Mouse (Mus musculus) layer of hippocampus, adult 2 months (tissue): ENCODE results near the gene Tmem53. TPM values are rescaled to one million over a fixed set of nuclear protein-coding genes. Genes with fewer than 3 reads are reported as not detected.

Source experiments
- DNase-seq, 2 experiments: peaks; one replicate each; pipeline ENCODE4 v3.0.0; 2022; ENCODE audit warnings: low spot score in 2 of 2
- H3K27ac ChIP-seq: fragments of 200-600 bp; 2 replicates; pipeline ENCODE4 v1.8.1; 2022
- H3K4me3 ChIP-seq: fragments of 200-600 bp; 2 replicates; pipeline ENCODE4 v1.8.1; 2022; ENCODE audit warnings: mild to moderate bottlenecking
- CTCF ChIP-seq: fragments of 200-600 bp; conservative IDR thresholded peaks from 2 replicates; pipeline ENCODE4 v1.8.1; 2022; ENCODE audit warnings: antibody characterized with exemption, mild to moderate bottlenecking, moderate library complexity
- total RNA-seq, 2 experiments: library from RNA; stranded (reverse); gene quantifications; 2 replicates each; pipeline ENCODE4 v1.2.3; 2021

The Tmem53 gene
- total RNA-seq, 2 experiments from 2014 or later: 4.7 to 4.9 TPM

GRCm38 (mm10) chr4:117278381-117279252 is 26.9 kb downstream of the Tmem53 start:
- Histone ChIP-seq H3K4me3 (no peak overlapping the region), H3K27ac (peak overlapping the region; percentile 15; the same call in 1 of the 2 replicates)
- no peak for DNase-seq
- TF ChIP-seq CTCF: no peak

DNA sequence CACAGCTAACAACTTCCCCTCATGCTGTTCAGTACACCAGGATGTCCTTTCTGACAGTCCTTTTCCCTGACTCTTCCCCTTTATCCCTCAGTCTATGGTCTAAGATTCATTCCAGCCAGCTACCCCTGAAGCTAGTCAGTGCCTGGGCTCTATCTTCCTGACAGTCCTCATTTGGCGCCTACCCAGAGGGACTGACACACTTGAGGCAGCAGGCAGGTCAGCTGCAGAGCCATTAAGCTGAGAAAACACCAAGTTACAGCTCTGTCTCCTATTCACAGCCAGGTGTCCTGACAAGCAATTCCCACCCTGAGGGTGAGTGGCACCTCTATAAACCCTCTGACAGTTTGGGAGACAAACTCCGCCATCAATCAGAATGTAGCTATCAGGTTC is 27.5 kb downstream of the Tmem53 start:
- DNase-seq: no peak
- TF ChIP-seq CTCF: no peak
- H3K4me3 ChIP-seq: no peak overlapping the region
- peak overlapping the region; percentile 15; the same call in 1 of the 2 replicates for H3K27ac ChIP-seq

DNA sequence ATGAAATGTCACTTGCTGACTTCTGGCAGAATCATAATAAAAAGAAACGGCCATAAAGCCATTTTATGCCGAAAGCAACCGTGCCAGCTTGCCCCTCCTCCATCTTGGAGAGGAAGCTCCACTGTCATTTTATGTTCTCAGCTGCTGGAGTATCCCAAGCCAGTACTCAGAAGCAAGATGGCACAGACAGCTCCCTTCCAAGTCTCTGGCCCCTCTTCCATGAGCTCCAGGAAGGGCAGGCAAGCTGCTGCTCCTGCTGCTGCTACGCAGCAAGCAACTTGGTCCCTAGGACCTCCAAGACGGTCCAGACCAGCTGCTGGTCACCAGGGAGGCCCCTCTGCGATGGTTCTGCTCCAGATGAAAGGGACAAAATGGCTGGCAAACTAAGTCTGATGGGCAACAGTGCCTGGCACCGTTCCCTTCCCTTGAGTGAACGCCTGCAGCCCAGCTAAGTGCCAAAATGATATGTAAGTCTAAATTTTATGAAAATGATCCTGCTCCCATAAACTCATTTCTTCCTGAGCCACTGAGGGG is 28.7 kb downstream of the Tmem53 start:
- TF ChIP-seq CTCF: no peak
- Histone ChIP-seq H3K4me3 (no peak overlapping the region), H3K27ac (peak overlapping the region; percentile 43; the same call in 1 of the 2 replicates)
- no peak for DNase-seq

DNA sequence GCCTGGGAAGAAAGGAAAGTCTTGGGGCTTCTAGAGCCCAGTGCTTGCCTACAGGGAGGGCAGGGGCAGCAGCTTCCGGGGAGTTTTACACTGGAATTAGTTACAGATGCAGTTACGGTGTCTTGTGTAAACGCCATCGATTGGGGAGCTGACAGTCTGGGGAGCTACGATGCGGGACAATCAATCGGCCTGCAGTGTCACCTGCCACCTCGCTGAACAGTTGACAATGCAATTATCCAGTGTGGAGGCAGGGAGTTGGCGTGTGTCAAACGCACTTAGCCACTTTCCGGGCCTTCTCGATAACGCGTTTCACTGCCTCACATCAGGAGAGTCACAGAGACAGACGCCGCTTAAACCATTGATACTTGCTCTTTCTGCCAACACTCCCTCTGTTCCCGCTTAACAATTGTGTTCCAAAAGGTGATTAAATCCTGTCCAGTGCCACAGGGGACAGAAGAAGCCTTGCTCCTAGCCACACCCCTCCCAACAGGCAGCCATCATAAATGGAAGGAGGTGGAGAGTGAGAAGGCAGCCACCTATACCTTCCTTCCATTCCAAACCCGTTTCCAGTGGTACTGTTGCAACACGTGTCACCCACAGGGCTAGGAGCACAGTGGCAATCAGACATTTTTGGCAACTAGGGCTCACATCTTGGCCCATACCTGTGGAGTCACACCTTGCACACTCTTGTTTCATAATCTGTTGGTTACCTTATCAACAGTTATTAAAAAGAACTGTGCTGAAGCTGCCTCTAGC is 29.5 kb downstream of the Tmem53 start:
- no peak for DNase-seq
- 0 out of 2 replicates have a peak overlapping the region, but pooled peaks have one; percentile 20 for H3K27ac ChIP-seq
- H3K4me3 ChIP-seq: no peak overlapping the region
- no peak for TF ChIP-seq CTCF

GRCm38 (mm10) chr4:117283271-117284191 is 31.8 kb downstream of the Tmem53 start:
- Histone ChIP-seq H3K27ac (no peak overlapping the region; the same call in 1 of the 2 replicates), H3K4me3 (no peak overlapping the region)
- no peak for DNase-seq
- no peak for TF ChIP-seq CTCF

GRCm38 (mm10) chr4:117284363-117284762 is 32.6 kb downstream of the Tmem53 start:
- TF ChIP-seq CTCF: no peak
- DNase-seq: no peak
- Histone ChIP-seq H3K27ac (no peak overlapping the region), H3K4me3 (no peak overlapping the region)

DNA sequence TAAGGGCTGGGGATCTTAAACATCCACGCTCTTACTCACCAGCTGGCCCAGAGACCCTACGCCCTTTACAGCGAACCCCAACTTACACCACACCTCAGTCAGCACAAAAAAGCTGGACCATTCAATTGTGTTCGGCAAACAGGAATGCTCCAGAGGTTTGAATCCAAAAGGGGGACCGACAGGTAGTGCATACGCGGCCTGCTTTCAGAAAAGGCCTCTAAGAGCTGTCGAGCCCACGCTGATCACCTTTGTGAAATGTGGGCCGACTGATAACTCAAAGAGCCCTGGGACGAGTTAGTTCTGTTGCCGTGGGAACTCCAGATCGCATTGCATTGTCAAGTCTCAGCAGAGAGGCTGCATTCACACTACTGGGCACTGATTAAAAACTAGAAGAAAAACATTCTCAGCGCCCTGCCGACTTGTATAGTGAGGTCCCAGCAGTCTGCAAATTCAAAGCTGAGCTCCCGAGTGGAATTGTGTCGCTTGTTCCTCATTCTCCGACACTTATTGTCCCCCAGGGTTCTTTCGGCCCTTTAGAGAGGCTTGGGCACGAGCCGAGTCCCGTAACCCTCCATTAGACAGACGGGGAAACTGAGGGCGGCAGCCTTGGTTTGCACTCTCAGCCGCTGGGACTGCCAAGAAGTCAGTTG is 36.7 kb downstream of the Tmem53 start:
- DNase-seq: no peak
- peak overlapping the region; percentile 71 for H3K4me3 ChIP-seq
- TF ChIP-seq CTCF: no peak
- peak overlapping the region; percentile 93 for H3K27ac ChIP-seq

DNA sequence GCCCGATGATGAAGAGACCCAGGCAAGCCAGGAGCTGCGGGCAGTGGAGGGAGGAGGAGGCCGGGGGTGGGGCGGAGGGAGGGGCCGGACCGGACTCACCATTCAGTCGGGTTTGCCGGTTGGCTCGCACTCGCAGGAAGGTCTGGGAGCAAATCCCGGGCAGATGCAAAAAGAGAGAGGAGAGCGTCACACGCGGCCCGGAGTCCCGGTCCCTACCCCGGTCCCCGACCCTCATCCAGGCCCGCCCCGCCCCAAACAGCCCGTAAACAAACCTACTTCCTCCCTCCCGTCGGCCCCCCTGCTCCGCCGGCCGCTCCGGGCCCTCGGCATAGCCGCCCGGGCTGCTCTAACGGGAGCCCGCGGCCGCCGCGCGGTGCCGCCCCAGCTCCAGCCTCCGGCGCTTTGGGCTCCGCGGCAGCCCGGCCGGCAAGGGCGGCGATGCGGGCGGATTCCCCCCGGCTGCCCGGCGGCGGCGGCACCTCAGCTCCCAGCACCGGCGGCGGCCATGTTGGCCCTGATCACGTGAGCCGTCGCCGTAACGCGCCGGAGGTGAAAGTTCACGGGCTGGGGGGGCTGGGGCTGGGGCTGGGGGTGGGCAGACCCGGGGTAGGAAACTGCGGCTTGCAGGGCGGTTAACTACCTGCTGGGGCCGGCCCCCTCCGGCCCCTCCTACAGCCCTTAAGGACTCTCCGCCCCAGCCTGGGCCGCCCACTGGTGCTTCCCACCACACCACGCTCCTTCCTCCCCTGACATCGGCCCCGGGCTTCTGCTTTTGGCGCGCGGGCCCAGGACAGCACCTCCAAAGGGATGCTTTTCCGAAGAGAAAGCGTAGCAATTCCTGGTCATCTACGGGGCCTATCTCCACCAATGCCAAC is 37.4 kb downstream of the Tmem53 start:
- DNase-seq: peak; percentile 49 to 73
- Histone ChIP-seq H3K27ac (peak overlapping the region; percentile 93), H3K4me3 (peak overlapping the region; percentile 71)
- TF ChIP-seq CTCF: no peak

- Histone ChIP-seq H3K4me3 (no peak overlapping the region), H3K27ac (no peak overlapping the region)
- no peak for TF ChIP-seq CTCF
- no peak for DNase-seq
These were observed 39.9 kb downstream of the Tmem53 start for GRCm38 (mm10) chr4:117291696-117292095.

DNA sequence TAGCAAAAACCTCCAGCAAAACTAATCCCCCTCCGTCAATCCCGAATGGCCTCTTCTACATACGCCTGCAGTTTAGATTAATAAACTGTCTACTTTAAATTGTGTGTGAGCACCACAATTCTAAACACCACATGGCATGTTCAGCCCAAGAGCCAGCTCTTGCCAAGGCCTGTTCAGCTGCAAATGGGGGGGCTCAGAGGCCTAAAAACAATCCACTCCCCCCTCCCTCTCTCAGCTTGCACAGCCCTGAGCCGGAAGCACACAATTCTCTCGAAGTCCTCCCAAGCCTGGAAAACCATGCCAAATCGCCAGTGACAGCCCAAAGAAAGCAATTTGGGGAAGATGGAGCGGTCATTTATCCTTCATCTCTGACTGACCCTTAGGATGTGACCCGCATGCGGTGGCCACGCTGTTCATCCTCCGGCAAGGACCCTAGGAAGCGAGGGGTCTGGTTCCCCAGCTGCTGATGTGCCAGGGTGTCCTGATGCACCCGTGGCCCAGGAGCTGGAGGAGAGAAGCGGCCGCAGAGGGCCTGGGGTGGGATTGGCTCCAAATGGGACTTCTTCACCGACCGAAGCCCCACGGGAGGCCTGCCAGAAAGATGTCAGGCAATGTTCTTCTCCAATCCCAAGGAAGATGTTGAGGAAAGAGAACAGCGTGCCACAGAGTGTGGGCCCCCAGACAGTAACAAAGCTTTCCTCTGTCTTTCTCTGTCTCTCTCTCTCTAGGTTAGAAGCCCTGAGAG is 45.3 kb downstream of the Tmem53 start:
- no peak for DNase-seq
- no peak overlapping the region for H3K27ac ChIP-seq
- TF ChIP-seq CTCF: no peak
- H3K4me3 ChIP-seq: no peak overlapping the region
